Mouse (Mus musculus) lung, adult 2 months (tissue): ENCODE measurements around the gene Homez.

ENCODE experiments used
- CTCF ChIP-seq: fragments of 200-500 bp; IDR thresholded peaks from 2 replicates; pipeline ENCODE4 v1.5.1; 2011; ENCODE audit warnings: mild to moderate bottlenecking, low read length, control low read depth; ENCODE audit not compliant: insufficient read depth
- POLR2A ChIP-seq: fragments of 200-500 bp; IDR thresholded peaks from 2 replicates; pipeline ENCODE4 v1.6.1; 2011; ENCODE audit warnings: low read depth, mild to moderate bottlenecking, control low read depth, low read length, borderline replicate concordance; ENCODE audit errors: extremely low read depth

DNA sequence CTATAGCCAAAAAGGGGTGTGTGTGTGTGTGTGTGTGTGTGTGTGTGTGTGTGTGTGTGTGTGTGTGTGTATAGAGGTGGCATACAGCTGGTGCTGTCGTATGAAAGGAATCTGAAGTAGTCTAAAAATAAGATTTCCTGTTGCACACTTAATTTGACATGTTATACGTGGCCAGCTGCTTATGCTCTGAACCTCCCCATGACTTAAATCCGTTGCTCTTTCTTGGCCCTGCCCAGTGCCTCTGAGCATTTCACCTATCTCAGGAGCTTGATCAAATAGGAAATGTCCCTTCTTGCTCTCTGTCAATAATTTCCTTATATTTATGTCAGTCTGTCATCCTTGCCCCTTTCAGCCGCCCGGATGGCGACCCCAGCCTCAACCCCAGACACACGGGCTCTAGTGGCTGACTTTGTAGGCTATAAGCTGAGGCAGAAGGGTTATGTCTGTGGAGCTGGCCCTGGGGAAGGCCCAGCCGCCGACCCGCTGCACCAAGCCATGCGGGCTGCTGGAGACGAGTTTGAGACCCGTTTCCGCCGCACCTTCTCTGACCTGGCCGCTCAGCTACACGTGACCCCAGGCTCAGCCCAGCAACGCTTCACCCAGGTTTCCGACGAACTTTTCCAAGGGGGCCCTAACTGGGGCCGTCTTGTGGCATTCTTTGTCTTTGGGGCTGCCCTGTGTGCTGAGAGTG is 13.4 kb upstream of the Homez start:
- TF ChIP-seq POLR2A (no peak), CTCF (no peak)
